Mouse (Mus musculus) cortical plate, adult 2 months (tissue): ENCODE measurements around the gene Rpl9.

Source experiments
- CTCF ChIP-seq: fragments of 200-500 bp; IDR thresholded peaks from 2 replicates; pipeline ENCODE4 v1.5.1; 2011; ENCODE audit warnings: mild to moderate bottlenecking, control low read depth, low read length; ENCODE audit not compliant: insufficient read depth; ENCODE audit errors: extremely low read depth
- POLR2A ChIP-seq: fragments of 200-500 bp; IDR thresholded peaks from 2 replicates; pipeline ENCODE4 v1.6.1; 2011; ENCODE audit warnings: mild to moderate bottlenecking, low read length, control low read depth; ENCODE audit not compliant: insufficient read depth; ENCODE audit errors: extremely low read depth

GRCm38 (mm10) chr5:65354097-65354496 lies 37.1 kb downstream of the Rpl9 start:
- TF ChIP-seq CTCF (no peak), POLR2A (no peak)
